Mouse (Mus musculus): ENCODE results near the gene Xcr1.

The Xcr1 gene

DNA sequence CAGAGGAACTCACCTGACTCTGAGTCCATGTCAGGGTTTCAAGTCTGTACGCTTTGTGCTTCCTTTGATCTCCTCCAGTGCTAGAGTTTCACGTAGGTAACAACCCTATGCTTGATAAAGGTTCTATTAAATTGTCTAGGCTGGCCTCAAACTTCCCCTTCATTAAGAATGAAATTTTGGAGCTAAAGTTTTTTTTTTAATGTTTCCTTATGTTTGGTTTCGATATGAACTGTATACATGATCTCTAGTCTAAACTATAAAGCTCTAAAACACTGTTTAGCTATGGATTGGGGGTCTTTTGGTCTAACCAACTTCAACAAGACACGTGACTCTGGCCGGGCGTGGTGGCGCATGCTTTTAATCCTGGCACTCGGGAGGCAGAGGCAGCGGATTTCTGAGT lies at the start of gene Xcr1:
Xcr1 (minus strand) TSS at position 101 of the 400 bp plus-strand sequence.
- no peak for DNase-seq

DNA sequence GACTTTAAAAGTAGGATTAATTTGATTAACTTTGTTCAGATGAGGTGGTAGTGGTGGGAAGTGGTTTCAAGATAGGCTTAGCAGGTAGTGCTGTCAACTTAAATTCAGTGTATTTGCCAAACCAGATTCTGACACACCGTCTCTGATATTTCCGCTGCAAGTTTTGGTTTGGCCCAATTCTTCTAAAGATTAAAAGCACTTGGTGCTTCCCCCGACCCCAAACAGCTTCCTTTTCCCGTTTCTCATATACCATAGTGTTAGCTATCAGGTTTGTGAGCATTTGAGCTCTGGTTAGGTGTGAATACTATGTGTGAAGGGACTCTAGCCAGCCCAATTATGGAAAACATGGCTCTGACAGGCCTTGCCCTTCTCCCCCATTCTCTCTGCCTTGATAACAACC lies 10.2 kb upstream of the Xcr1 start:
- DNase-seq = no peak

DNA sequence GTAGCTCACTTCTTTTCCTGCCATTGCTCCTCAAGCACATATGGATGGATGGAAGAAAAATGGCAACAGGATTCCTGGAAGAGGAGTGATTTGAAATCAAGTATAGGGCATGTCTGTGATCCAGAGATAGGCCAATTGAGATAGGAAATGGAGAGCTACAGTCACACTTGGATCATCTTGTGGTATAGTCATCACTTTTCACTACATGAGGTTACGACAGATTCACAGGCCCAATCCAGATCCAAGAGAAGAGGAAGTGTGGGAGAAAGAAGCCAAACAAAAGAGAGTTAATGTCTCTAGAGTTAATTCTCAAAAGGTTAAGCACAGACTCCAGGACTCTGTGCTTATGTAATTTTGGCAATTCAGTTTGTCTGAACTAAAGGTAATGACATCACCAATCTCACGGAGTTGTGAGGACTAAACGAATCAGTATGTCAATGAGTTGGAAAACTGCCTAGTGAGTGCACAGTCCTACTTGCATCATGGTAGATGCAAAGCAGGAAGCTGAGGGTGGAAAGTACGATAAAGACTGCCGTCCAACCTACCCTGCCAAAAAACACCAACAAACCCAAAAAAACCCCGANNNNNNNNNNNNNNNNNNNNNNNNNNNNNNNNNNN lies 7.4 kb upstream of the Xcr1 start:
- no peak for DNase-seq

DNA sequence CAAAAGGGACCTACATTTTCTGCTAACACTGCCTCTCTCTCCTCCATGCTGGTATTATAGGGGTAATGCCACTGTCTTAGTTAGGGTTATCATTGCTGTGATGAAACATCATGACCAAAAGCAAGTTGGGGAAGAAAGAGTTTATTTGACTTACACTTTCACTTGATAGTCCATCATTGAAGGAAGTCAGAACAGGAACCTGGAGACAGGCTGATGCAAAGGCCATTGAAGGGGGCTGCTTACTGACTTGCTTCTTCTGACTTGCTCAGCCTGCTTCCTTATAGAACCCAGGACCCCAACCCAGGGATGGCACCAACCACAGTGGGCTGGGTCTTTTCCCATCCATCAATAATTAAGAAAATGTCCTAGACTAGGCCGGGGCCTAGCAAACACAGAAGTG lies 1.8 kb upstream of the Xcr1 start:
- DNase-seq = no peak

DNA sequence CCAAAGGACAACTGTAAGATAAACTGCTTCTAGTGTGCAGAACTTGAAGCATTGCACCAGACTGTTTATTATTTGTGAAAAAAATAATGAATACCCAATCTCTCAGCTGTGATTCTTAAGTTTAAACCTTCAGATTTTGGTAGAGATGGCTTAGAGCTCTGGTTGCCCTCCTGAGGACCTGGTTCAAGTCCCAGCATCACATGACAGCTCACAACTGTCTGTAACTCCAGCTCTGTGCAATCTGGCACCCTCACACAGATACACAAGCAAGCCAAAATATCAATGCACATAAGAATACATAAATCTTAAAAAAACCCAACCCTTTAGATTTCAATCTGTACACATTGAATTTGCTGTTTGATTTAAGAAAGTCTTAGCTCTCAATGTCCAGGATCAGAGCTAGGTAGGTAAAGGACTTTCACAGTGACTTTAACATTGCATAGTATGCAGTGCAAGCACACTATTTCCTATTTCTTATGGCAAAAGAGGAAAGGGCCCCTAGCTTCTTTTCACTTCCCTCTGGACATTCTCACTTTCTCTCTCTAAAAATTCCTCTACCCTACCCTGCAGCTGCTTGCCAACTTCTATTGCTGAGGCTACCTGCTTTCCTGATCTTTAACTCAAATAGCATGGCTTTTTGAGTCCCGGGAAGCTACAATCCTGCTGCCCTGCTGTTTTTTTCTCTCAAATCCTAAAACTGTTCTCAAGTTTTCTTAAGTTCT lies 1.2 kb upstream of the Xcr1 start:
- no peak for DNase-seq

DNA sequence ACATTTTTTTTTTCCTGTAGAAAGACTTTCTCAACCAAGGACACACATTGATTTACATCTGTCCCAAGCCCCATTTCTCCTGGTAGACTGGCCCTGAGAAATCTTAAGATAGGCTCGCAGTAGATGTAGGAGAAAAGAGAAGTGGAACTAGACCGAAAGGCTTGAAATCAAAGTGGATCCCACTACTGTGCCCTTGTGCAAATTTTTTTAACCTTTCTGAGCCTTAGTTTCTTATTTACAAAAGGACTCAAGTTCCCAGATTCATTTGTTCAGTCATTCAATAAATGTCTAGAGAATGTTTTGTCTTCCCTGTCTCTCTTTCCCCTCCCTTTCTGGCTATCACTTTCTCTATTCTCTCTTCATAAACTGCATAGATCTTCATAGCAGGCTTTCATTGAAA lies 5.0 kb downstream of the Xcr1 start:
- no peak for DNase-seq

DNA sequence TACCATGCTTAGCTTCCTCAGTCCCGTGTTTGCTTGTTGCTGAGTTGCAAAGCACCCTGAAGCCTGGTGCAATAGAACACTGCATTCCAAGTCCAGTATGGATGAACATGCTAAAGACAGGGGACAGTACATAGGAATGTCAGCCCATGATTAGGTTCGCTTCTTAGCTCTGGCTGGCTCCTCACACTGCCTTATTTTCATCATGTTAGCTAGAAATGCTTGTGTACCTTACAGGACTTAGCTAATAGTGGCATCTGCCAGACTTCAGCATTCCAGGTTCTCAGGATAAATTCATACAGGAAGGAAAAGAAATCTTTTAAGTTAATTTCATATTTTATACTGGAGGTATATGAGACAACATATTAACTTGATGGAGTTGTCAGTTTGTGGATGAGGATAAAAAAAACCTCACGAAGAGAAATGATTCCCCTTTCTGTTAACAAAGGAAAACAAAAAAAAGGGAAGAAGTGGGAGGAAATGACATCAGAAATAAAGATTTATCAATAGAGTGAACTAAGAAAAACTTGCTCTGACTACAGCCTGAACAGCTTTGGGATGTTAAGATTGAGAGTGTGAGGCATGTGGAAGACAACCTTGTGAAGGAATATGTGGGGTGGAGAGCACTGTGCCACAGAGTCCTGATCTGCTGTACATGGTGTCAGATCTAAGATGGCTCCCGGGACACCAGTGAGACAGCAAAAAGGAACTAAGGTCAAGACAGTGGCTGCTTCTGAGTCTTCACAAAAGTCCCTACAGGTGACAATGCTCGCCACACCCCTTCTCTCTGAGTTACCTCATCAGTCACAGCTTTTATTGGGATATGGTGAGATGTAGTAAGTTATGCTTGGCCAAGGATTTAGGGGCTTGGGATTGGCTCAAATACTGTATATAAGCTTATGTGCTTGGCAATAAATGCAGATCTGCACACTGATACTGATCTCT lies 9.1 kb downstream of the Xcr1 start:
- DNase-seq = peak; percentile 47

DNA sequence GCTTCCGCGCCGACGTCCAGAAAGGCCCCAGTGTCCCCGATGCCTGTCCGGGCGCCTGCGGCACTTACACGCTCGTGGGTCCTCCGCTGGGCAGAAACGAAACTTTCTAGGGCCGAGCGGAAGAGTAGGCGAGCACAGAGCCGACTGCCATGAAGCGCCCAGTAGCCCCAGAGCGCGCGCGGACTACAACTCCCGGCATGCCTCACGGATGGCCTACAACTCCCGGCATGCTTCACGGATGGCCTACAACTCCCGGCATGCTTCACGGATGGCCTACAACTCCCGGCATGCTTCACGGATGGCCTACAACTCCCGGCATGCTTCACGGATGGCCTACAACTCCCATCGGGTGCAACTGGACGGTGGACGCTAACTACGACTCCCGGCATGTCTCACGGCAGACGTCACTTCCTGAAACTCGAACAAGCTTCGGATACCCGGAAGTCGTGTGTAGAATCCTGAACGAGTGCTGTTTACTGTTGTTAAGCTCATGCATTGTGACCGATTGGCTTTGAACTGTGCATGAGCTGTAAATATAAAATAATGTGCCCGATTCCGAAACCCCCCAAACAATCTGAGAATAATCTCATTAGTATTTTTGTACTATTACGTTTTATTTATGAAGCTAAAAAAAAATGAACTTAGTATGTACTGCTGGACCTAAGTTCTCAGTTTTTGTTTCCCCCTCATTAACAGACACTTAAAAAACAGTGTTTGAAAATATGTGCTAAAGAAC lies 9.9 kb downstream of the Xcr1 start, which contains the start of gene Fyco1:
Fyco1 (minus strand) TSS at position 187 of the 736 bp plus-strand sequence.
- DNase-seq = peak; percentile 99

DNA sequence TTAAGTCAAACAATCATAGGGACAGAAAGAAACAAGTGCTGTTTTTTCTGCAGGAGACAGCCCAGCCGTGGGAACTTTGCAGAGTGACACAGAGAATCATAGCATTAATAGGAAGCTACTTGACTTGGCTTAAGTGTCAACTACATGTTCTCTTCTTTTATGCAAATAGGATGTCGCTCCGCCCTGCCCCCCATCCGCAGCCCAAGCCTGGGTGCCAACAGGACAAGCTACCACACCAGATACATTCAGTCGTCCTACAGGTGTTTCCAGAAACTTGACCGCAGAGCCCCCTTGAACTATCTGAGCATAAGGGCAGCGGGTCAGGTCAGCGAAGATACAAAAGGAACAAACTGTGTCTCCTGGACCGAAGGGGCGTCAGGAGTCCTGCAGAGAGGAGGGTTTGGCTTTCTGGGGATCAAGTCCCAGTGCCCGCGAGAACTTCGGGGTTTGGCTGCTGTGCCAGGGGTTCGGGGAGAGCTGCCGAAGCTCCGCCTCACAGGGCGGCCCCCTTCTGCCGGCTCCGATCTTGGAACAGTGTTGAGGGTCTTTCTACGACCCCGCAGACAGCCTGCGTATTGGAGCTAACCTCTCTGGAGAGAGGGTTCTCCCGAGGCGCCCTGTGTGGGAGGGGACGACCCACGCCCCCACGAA lies 10.6 kb downstream of the Xcr1 start:
- DNase-seq = no peak

DNA sequence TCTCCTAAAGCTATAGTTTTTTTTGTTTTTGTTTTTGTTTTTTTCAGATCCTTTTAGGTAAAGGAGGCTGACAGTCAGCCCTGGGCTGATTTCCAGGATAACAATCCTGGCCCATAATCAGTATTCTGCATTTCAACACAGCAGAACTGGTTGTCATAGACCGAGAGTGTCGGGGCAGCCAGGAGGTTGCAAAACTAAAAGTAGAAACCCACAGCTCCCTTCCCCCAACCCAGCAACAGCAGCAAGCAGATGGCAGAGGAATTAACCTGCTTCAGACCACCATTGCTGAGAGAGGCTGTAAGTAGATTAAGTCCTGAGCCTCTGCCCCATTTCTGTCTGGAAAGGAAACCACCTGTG lies 11.1 kb downstream of the Xcr1 start:
- peak; percentile 49 for DNase-seq

DNA sequence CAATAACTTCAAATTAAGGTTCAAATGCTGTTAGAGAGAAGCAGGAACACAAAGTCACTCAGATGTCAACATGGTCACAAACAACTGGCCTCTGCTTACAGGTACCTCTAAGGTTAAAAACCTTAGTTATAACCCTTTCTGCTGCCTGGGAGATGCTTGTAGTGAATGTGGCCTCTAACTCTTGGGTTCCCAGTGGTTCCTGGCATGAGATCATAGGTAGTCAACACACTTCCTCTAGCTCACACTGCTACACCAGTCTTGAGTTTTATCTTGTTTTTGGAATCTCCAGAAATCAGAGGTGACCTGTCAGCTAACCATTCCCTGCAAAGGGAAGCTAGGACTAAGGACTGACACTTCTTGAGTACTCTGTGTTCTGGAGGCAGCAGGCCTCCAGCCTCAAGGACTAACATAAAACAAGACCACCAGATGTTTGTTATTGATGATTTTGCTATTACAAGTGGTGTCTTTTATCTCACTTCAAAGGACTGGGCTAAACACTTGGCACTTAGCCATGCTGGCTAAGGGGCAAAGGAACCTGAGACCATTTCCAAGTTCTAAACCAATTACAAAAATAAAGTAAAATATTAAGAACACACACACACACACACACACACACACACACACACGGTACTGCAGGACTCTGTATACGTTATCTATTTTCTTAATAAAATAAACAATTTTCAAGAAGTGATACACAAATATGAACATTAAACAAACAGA lies 11.7 kb downstream of the Xcr1 start:
- peak; percentile 35 for DNase-seq

DNA sequence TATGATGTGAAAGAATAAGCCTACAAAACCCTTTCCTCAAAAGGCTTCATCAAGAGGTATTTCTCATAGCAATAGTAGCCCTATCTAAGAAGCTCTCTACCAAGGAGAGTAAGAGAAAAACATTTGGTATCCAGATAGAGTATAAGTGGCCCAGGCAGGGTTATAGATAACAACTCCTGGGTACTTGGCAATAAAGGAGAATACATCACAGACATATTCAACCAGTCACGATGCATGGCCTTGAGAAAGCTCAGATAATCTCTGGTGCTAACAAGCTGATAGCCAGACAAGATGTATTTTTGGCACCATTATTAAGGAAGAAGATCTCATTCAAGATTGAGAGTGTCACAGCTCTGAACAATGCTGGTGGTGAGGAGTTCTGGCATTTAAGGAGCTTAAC lies 15.3 kb downstream of the Xcr1 start:
- no peak for DNase-seq

DNA sequence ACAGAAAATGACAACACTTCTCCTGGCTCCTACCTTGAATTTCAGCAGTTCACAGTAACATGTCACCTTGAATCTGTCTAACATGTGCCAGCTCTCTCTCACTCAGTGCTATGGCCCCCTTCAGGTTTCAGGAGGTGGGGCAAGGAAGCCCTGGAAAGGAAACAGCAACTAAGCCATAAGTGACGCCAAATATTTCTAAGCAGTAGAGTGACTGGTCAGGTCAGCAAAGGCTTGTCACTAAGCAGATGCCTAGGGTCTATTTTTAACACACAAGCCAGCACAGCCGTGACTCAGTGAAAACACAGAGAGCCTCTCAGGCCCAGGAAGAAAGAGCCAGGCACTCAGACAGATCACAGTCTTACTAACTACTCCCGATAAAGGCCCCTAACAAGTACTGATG lies 16.7 kb downstream of the Xcr1 start:
- DNase-seq = no peak

DNA sequence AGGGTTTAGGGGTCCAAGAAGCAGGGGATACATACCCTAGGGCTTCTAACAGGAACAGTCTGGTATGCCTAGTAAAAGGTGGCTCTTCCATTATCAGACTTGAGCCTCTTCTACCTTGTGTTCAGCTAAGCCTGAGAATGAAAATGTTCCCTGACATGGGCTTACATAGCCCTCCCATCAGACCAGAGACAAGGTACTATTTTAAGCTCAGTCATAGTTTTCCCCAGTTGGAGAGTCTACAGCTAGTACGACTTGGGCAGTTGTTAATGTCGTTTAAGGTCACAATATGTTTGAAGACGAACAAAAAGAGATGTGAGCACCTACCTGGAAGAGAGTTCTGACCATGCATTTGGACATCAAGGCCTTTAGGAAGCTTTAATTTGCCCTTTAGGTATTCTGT lies 17.4 kb downstream of the Xcr1 start:
- DNase-seq = no peak

DNA sequence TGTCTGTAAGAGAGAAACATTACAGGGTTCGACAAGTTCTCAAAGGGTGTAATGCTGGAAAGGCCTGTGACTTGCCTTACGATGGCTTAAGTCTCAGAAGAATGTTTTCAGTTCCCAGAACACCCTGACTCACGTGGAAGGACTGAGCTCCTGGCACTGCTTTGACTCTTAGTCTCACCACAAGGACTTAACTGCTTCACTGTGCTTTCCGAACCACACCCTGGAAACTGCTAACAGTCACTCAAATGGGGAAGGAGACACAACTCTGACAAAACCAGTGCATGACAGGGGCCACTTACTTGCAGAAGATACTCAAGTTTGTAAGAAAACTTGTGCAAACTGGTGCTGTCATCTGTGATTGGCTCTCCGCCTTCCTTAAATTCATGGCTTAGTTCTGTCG lies 21.6 kb downstream of the Xcr1 start:
- DNase-seq = no peak

DNA sequence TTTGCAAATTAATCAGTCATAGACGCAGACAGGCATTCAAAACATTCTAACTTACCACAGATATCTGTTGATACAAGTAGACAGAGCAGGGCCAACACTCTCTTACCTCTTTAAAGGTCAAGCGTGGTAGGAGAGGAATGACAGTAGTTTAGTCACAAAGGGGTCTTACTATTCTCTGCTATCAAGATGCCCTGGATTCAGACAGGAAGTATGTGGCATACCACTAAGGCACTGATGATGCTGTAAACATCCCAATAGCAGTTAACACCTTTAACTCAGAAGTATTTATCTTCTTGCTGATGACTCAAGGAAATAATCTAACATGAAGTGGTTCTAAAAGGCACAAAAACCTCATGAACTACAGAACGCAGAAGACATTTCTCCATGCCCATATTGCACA lies 26.0 kb downstream of the Xcr1 start:
- no peak for DNase-seq

DNA sequence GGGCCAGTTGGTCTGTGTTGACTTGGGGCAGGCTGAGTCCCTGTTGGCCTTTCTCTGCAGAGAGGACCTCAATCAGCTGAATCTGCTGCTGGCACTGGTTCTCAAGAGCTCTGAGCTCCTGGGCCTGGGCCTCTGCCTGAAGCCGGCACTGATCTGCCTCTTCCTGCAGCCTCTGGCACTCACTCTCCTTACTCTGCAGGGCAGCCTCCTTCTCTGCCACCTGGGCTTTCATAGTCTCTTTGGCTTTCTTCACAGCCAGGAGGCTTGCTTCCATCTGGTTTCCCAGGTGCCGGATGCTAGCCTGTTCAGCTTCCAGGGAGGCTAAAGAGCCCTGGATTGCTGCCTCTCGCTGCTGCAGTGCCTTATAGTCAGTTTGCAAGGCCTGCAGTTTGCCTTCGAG lies 32.9 kb downstream of the Xcr1 start:
- DNase-seq = peak; percentile 93

DNA sequence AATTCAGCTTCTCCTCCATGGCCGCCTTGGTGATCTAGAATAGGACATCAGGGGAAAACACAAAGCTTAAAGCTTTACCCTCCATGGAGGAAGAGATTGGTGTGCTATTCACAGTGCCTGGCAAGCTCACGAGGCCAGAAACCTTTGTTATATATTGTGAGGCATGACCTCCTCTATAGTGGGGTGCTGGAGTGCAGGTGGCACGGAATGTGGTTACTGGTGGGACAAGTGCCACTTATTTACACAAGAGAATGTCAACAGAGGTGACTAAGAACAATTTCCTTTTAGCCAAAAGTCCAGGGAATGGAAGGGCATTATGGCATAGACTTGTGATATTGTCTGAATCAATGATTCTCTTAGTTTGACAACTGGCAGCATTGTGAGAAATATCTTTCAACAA lies 35.2 kb downstream of the Xcr1 start:
- DNase-seq = no peak

DNA sequence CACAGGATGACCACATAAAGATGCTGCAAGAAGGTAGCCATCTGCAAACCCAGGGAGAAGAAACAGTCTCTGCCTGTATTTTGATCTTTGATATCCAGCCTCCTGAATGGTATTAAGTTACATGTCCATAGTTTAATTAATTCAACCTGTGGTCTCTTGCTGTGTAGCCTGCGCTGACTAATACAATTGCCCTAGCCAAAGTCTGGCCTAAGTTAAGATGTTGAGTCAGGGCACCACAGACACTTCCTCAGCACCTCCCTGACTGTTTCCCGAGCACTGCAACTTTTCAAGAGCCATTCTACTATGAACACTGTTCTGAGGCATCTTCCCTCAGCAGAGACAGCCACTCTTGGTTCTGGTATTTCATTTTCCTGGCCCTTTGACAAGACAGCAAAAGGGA lies 43.2 kb downstream of the Xcr1 start:
- DNase-seq = no peak

DNA sequence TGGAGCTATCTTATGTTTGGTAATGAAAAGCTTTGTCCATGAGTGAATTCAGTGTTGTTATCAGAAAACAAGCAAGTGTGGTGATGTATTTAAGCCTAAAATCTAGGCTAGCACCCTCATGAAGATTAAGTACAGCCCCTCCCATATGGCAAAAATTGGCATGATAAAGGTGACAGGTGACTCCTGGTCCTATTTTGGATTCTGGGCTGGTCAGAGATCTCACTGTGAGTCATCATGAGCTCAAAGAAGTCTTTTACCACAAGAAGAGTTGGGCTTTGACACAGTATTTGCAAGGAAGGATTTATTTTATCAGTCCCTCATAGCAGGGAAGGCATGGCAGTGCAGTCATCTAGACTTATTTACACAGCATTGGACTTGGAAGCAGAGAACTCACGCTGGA lies 45.8 kb downstream of the Xcr1 start:
- peak; percentile 60 for DNase-seq

DNA sequence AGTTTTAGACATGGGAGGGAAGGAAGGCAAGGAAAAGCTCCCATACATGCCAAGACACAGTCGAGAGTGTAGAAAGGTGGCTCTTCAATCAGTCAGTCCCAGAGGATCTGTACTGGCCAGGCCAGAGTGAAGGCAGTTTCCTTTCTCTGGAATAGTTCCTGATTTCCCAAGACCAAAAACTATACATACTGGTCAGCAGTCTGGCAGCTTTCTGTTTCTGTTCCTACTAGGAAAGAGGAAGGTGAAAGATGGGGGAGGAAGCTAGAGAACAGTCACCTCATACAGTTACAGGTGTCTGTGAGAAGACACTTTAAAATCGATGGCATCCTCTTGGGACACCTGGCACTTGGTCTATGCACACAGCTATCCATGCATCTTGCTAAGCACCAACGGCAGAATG lies 46.4 kb downstream of the Xcr1 start:
- no peak for DNase-seq

DNA sequence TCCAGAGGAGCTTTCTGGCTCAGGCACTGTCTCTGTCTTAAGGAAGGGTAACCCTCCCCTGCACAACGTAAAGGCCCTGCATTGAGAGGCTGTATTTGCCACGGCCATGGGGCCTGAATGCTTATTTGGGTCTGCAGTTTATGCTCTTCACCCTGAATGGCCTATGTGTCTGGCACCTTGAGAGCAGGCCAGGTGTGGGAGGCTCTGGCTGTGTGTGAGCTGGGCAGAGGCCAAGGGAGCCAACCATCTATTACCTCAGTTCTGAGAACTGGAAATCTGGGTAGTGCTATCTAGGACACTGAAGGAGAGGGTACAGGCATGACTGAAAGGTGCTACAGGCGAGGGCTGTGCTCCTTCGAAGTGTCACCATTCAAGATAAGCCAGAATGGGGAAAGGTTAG lies 47.0 kb downstream of the Xcr1 start:
- peak; percentile 64 for DNase-seq

Data from cerebellum, adult 9-11 months (tissue).